Mouse (Mus musculus) embryonic fibroblast, embryonic 13.5 days (primary cell): ENCODE measurements at regions not wholly inside any gene's neighbourhood (a gene's known extent, or its start where the extent isn't known, plus 50 kb on each side); places are given as distances from the start of the nearest gene placed in this dataset.

Source experiments
- H3K27ac ChIP-seq: 2 replicates; pipeline ENCODE4 v1.5.1; 2012; ENCODE audit warnings: low read length, control low read depth, inconsistent platforms; ENCODE audit not compliant: insufficient read depth
- H3K4me1 ChIP-seq: 2 replicates; pipeline ENCODE4 v1.6.1; 2011; ENCODE audit warnings: low read length; ENCODE audit not compliant: control insufficient read depth, insufficient read depth
- H3K4me3 ChIP-seq: 2 replicates; pipeline ENCODE4 v1.5.1; 2011; ENCODE audit warnings: mild to moderate bottlenecking, control low read depth, low read length; ENCODE audit not compliant: insufficient read depth
- CTCF ChIP-seq: IDR thresholded peaks from 2 replicates; pipeline ENCODE4 v1.5.1; 2011; ENCODE audit warnings: mild to moderate bottlenecking, control low read depth, low read length, moderate library complexity, borderline replicate concordance; ENCODE audit not compliant: insufficient read depth
- POLR2A ChIP-seq: IDR thresholded peaks from 2 replicates; pipeline ENCODE4 v1.6.1; 2011; ENCODE audit warnings: low read depth, mild to moderate bottlenecking, control low read depth, low read length, moderate library complexity

GRCm38 (mm10) chr3:52702962-52703361 lies 314.1 kb downstream of the Cog6 start:
- no peak overlapping the region for H3K27ac ChIP-seq
- no peak overlapping the region for H3K4me3 ChIP-seq
- no peaks in the 10 kb centered on the region for H3K4me1 ChIP-seq
- TF ChIP-seq POLR2A (no peak), CTCF (no peak)

- no peak overlapping the region for H3K4me3 ChIP-seq
- no peaks in the 10 kb centered on the region for H3K4me1 ChIP-seq
- no peak overlapping the region for H3K27ac ChIP-seq
- TF ChIP-seq CTCF: no peak
- TF ChIP-seq POLR2A: no peak
Measured at GRCm38 (mm10) chr3:52701601-52702000, 315.4 kb downstream of the Cog6 start.

GRCm38 (mm10) chr3:52693813-52694212 lies 323.2 kb downstream of the Cog6 start:
- Histone ChIP-seq H3K27ac (no peak overlapping the region), H3K4me3 (no peak overlapping the region), H3K4me1 (0 out of 2 replicates have a peak, but pooled peaks cover 2% of the 10 kb centered on the region)
- TF ChIP-seq CTCF (no peak), POLR2A (no peak)

DNA sequence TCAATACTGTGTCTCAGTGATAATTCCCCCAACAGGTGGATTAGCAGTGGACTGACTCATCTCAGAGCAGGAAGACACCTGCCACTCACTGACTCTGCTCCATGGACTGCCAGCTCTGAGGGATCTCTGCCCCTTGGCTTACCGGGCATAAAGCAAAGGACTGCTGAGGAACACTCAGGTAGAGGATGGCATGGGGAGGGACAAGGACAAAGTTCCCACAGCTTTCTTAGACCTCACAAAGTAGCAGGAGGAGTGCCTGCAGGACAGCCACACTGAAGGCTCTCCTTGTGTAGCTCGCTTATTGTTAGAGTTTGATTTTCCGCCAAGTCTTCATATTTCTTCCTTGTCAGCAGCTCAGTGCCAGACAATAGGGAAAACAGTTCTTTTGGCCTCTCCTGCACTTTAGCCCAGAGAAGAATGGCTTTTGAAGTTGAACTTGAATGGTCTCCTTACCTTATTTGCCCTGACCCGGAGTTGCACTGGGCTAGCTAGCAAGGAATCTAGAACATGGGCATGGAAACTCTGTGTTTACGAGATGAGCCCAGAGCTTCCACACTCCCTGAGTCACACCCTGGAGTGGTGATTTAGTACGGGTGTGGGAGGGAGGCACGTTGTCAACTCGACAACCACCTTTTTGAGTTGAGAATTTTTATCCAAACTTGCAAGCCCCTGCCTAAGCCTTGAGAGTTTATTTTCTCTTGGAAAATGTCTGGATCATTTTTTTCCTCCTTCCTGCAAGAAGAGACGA lies 331.4 kb downstream of the Cog6 start:
- Histone ChIP-seq H3K27ac (peak overlapping the region; percentile 15; the same call in 1 of the 2 replicates), H3K4me1 (0 out of 2 replicates have a peak, but pooled peaks cover 8% of the 10 kb centered on the region), H3K4me3 (no peak overlapping the region)
- no peak for TF ChIP-seq POLR2A

DNA sequence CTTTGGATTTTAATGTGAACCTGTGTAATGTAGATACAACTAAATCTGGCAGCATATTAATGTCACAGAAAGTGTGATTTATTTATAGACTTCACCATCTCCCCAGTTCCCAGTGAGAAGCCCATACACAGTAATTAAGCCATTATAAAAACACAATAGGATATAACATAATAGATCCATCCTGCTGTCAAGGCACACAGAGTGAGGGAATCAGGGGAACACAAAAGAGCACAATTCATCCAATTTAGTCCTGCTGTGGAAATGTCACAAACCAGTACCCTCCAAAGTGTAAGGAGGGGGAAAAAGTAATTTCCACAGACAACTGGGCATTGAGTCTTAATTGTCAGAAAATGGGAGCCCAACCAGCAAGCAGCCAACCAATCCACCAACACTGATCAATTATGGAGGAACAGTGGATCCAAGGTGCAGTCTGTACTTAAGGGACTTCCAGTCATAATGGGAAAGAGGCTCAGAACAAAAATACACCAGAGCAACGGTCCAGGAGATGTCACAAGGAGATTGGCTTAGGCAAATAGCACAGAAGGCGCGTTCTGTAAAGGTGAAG lies 336.1 kb downstream of the Cog6 start:
- Histone ChIP-seq H3K4me3 (no peak overlapping the region), H3K4me1 (peaks cover 9% of the 10 kb centered on the region; the same call in 1 of the 2 replicates), H3K27ac (no peak overlapping the region)
- TF ChIP-seq CTCF: no peak
- TF ChIP-seq POLR2A: no peak

GRCm38 (mm10) chr3:52676886-52677670 lies 340.0 kb downstream of the Cog6 start:
- no peak overlapping the region for H3K27ac ChIP-seq
- TF ChIP-seq CTCF: no peak
- H3K4me3 ChIP-seq: no peak overlapping the region
- H3K4me1 ChIP-seq: peaks cover 3% of the 10 kb centered on the region; the same call in 1 of the 2 replicates

DNA sequence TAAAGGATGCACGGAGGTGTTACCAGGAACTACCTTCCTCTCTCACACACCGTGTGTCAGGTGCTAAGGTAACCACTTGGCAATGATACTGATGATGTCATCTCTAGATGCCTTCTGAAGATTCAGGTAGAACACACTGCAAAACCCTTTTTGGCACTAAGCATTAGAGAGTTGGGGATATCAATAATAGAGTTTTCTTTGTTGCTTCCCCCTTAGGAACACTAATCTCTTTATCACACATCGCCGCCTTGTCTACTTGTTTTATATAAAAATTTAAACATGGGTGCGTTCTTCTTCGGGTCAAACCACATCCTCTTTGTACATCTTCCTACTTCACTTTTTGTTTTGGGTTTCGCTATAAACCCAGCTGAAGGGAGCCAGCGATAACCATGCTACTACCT lies 346.4 kb downstream of the Cog6 start:
- no peak overlapping the region for H3K27ac ChIP-seq
- no peaks in the 10 kb centered on the region for H3K4me1 ChIP-seq
- H3K4me3 ChIP-seq: no peak overlapping the region
- TF ChIP-seq POLR2A: no peak
- no peak for TF ChIP-seq CTCF

- TF ChIP-seq POLR2A: no peak
- no peak for TF ChIP-seq CTCF
- H3K27ac ChIP-seq: no peak overlapping the region
- no peak overlapping the region for H3K4me3 ChIP-seq
- no peaks in the 10 kb centered on the region for H3K4me1 ChIP-seq
Measured at GRCm38 (mm10) chr3:52663161-52663602, 353.9 kb downstream of the Cog6 start.

- no peak for TF ChIP-seq CTCF
- TF ChIP-seq POLR2A: no peak
- Histone ChIP-seq H3K4me3 (no peak overlapping the region), H3K27ac (no peak overlapping the region), H3K4me1 (no peaks in the 10 kb centered on the region)
Measured at GRCm38 (mm10) chr3:52662164-52662908, 354.7 kb downstream of the Cog6 start.
